Mouse (Mus musculus) monocyte, adult 2 months (primary cell): Measurements from ENCODE around the gene Cntn3.

ENCODE experiments used
- DNase-seq, 2 experiments: peaks; one replicate each; pipeline ENCODE4 v3.0.0; 2022; ENCODE audit warnings: low spot score in 2 of 2, low read depth in 1 of 2

The Cntn3 gene

DNA sequence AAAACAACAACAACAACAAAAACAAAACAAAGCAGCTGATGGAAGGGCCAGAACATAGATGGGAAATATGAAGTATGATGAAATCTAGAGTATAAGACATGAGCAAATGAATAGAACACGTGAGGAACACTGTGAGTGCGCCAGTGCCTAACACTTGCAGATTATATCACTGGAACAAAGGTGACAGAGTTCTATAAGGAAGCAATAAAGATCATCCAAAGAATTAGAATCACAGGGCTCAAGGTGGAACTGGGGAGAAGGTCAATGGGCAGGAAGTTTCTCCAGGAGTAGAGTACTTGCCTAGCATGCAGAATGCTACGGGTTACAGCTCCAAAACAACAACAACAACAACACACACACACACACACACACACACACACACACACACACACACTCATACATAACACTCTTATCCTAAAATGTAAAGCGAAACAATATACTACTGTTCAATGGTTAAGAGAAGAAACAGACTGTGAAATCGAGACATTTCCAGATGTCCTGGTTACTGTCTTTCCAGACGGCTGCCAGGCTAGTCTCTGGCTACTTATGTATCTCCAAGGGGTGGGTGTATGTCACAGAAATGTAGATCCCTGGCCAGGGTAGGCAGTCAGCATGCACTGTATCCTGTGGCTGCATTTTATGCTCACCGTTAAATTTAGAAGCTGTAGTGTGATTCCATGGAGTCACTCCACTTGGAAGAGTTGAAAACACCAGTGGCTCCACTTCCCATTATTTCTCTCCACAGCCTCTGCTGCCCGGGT, 94.4 kb downstream of the Cntn3 start:
- no peak for DNase-seq

DNA sequence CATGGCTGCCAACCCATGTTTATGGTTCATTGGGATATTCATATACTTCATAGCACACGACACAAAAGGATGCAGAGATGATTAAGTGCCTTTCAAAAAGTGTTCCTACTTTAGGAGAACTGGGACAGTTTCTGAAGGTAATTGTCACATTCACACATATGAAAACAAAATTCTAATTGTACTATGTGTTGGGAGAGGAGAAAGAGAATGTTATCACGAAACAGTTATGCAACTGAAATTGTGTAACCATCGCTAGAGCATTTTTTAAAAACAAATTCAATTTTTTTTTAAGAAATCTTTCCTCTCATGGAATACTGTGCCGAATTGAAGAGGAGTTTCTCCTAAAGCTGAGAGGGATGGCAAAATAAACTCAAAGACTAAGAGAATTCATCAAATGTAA, 134.5 kb downstream of the Cntn3 start:
- DNase-seq = no peak

DNA sequence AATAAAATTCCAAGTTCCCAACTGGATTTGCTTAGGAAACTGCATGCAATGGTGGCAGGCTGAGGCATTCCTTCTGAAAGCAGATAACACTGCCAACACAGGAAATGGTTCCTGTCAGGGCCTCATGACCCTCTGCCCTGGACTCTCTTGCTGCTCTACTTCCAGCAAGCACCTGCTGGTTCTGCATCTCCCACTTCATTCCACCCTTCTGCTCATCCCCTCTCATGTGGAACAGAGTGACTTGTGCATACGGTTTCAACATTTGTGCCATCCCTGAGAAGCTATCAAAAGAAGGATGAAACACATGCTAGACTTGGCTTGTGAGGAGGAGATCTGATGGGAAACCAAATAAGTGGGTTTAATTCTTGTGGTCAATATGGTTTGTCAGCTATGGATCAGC, 145.4 kb downstream of the Cntn3 start:
- no peak for DNase-seq

DNA sequence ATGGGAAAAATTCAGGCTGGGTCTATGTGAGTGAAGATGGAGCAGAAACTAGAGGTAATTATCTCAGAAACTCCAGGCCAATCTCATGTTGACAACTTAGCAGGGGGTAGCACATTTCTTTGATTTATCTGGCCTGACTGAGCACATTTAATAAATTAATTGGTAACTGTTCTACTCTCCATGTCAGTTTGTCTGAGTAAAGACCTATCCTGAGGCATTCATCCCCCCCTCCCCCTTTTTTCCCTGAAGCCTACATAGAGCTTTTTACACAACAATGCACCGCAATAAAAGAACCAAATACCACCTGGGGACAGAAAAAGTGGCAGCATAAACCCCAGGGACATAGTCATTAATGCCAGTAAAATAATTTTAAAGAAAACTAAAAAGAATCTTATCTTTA, 151.1 kb downstream of the Cntn3 start:
- DNase-seq = no peak

DNA sequence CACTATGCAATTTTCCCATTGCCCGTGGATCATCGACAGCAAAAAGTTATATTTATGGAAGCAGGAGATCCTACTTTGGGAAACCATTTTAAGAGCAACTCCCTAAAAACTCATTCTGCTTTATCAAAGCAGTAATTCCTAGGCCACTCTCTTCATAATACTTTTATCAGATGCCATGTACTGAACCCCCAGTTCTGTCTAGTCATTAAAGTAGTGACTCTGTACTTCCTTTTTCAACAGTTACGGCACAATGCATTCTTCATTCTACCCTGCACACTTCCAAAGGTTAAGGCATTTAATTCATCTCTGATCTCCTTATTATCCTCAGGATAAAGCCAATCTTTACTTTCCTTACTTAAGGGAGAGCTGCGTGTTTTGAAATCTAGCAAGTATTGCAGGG, 184.3 kb downstream of the Cntn3 start:
- DNase-seq = no peak

DNA sequence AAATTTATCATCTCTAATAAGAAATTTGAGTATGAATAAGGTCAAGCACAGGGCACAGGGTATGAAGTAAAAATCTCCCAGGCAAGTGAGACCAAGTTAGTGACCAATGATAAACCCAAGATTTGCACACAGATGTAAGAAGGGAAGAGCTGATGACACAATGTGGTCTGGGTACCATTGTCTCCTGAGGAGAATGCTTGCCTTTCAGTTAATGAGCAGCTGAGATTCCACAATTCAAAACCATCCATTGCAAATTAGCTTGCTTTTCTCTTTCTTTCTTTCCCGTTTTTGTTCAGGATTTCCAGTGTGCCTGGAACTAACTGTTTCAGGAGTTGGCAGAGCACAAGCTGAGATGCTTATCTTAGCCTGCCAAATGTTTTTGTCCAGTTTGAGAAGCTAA, 200.8 kb downstream of the Cntn3 start:
- DNase-seq = no peak

DNA sequence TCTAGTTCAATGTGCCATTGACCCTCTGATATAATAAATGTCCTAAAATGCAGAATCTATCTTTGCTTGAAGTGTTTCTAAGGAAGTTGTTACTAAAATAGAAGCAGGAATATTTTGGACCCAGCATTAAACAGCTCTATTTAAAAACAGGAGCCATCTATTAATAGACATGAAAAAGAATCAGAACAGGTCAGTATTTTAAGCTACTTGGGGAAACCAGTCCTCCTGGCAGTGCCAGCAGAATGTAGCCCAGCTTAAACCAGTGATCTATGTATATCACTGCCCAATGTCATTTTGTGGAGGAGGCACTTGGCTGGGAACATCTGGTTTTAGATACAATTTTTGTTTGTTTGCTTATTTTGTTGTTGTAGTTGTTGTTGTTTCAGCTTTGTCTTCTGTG, 209.0 kb downstream of the Cntn3 start:
- no peak for DNase-seq

DNA sequence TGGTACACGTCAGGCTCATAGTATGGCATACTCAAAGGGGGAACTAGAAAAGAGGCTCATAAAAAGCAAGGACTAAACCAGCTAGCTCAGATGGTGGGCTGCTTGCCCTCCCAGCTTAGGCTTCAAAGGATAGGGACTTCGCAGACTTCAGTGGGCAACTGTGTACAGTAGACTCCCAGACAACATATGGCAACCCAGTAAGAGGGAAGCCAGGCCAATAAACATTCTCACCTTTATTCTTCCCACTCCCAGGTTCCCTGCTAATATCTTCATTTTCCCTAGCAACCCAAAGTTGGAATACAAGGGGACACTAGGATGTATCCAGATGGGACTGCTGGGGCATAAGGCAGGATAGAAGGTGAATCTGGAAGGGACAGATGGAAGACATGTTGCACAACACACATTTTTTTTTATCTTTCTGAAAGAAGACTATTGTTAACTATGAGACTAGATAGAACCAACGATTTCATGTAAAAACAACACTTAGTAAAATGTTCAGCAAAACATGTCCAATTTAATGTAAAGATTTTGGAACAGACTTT, 209.5 kb downstream of the Cntn3 start:
- no peak for DNase-seq

DNA sequence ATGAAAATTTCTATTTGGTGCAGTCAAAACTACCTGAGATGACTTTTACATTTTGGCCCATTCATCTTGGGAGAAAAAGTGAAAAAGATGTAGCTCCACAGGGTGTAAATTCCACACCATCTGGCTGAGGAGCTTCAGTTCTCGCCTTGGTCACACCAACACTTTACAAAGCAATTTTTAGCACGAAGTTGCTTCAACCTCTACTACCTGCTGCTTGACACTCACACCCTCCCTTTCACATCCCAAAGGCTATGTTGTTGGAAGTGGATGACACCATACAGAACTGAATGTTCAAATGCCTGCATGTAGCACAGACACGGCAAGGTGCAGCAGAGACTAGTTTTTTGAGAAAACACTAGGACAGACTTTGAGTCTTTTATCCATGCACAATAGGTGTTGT, 240.8 kb downstream of the Cntn3 start:
- DNase-seq = no peak

DNA sequence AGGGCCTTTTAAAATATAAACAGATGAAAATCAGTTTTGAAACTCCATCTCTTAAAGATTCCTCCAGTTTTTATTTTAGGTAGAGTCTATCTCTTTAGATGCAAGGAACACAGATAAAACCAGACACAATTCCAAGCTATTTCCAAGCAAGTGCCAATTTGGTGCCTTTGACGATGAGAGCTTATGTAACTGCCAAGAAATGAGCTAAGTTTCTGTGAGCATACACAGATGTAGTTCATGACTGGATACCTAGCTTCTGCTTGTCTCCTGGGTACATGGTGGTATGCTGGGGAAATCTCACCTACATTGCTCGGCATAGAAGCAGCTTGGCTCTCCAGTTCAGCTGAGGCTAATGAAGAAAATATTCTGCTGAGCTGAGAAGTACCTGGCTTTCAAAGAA, 246.2 kb downstream of the Cntn3 start:
- no peak for DNase-seq

DNA sequence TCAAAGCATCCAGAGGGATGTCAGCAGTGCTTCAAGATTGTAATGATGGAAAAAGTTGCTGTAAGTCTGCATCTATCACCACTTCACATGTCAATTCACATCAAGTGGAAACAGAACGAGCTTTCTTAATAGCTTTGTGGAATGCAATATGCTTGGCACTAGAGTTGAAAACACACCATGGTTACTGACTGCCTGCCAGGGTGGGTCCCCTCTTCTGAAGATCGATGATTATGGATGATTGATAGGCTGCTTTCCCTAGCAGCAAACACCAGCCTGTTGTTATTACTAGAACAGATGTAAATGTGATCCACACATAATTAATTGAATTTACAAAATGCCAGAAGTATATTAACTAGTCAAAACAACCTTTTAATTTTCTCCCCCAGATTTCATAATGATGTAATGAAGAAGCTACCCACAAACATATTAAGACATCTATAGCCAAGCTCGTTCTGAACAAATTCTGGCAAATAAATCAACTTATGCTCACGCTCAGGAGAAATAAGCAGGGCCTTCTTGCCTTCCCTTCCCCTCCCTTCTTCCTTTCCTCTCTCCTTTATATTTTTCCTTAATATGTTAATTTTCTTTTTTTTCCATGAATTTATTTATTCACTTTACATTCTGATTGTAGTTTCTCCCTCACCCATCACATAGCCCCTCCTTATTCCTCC, 250.2 kb downstream of the Cntn3 start:
- no peak for DNase-seq

DNA sequence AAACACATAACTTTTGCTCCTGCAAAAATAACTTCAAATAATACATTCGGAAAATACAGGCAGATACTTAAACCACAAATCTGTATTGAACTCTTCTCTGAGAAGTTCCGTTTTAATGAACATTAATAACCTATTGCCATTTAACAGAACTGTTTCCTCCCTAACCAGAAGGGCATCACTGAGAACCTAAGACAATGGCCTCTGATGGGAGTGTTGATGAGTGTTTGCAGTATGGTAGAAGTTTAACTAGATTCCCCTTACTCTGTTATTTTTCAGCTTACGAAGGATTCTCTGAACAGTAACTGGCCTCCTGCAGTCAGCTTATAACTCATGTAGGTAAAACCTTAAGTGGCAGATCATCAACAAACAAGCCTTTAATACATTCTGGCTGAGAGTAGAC, 253.1 kb downstream of the Cntn3 start:
- DNase-seq = no peak

DNA sequence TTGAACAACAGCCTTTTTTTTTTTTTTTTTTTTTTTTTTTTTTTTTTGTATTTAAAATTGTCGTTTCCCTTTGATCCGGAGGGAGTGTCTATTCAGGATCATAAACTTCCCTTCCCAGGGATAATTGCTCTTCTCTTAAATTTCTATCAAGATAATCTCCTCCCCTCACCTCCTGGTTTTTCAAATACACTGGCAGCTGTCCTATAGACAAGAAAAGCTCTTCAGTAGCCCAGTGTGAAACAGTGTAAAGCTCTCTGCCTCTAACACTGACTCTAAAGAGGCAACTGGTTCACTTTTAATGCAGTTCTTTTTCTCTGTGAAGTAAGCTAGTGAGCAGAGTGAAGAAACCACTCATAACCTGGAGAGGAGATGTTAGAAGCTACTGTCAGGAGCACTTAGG, 290.0 kb downstream of the Cntn3 start:
- no peak for DNase-seq

DNA sequence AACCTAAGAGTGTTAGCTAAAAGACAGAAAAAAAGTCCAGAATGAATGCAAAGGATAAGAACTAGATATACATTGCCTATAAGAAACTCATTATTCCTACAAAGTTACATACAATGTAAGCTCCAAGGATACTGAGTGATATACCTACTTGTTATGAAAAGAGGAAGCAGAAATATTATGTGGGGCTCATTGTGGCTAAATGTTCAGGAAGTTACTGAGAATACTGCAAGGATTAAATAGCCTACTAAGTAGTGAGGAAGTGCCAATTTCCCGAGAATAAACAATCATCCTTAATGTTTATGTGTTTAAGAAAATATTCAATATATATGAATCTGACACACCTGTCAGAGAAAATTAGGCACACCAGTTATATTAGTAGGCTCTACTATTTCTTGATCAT, 341.9 kb downstream of the Cntn3 start:
- no peak for DNase-seq

DNA sequence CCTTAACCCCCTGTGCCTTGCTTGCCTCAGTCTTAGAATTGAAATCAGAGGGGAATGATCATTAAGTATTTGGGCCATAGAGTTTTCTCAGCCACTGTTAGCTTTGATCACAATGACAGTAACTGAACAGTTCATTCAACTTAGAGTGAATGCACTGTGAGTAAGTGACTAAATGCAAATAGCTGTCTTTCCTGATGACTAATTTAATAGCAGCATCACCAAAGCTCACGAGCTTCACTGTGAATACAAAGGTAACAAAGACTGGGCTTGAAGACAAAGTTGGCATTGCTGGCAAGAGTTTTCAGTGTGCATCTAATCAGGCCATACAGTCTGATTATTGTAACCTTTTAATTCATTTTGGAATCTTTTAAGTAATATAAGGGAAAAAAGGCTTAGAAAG, 386.6 kb downstream of the Cntn3 start:
- no peak for DNase-seq

DNA sequence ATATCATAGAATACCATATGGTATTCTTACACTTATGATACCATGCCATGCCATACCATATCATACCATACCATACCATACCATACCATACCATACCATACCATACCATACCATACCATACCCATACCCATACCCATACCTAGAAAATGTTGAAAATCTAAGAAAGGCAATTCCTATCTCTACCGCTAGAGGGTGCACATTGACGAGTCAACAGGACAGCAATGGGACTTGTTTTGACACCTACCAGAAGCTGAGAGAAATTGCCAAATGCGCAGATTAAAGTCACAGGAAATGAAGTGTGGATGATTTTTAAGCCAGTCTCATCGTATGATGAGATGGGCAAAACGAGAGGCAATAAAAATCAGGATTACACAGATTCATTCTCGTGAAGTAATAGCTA, 402.0 kb downstream of the Cntn3 start:
- no peak for DNase-seq

DNA sequence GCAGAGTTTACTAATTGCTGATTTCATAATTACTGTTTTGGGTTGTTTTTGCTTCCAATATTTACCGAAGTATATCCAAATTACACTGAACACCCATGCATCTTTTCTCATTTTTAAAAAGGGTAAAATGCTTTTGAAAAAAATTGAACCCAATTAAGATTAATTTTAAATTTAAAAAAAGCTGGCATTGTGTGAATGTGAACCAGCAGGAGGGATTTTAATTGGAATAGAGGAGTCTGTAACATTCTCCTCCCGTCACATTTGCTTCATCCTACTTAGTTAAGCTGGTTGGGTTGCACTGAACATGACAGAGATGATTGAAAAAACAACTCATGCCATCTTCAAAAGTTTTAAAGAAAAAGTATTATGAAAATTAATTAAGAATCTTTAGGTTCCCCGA, 411.7 kb downstream of the Cntn3 start:
- DNase-seq = no peak

DNA sequence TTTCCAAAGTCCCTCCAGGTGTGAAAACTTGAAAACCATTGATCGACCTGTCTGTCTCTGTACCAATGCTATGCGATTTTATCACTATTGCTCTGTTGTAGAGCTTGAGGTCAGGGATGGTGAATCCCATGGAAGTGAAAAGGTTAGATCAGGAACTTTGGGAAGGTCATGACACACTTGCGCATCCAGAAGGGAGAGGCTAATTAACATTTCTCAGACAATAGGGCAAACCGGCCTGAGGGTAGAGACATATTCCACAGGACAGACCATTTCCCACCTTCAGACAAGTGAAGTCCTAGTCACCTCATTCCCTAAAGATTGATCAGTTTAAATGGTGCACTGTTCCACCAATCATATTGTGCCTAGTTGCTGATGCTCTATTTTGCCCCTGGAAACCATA, 451.2 kb downstream of the Cntn3 start:
- DNase-seq = no peak

DNA sequence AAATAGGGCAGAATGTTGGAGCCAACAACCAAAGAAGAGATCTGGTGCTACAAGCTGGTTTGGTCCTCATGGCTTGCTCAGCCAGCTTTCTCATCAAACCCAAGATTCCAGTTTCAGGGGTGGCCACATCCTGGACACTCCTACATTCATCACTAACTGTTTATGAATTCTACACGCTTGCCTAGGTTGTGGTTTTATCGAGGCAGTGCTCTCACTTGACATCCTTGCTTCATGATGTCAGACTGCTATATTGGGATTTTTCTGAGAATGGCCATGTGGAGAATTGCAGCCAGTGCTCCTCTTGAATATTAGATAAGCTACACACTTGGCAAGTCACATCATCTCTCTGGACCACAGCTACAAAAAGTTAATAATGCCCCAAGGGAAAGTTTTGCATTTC, 452.9 kb downstream of the Cntn3 start:
- DNase-seq = no peak

DNA sequence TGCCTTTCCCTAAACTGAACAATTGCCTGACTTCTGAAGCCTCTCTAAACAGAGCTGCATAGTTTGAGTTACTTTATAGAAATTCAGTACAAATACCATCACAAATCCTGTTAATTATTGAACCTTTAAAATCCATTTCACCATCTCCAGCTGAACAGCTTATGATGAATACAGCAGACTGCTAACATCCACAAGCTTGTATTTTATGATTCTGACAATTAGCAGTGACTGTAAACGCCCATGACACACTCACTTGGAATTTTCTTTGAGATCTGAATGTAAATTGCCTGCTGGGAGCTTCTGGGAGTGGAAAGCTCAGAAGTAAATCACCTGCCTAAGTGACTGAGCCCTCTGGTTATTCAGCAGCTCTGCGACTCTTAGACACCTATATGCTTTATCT, 459.3 kb downstream of the Cntn3 start:
- no peak for DNase-seq
